Mouse (Mus musculus) lung, adult 2 months (tissue): ENCODE measurements at regions not wholly inside any gene's neighbourhood (a gene's known extent, or its start where the extent isn't known, plus 50 kb on each side); places are given as distances from the start of the nearest gene placed in this dataset.

ENCODE experiments used
- CTCF ChIP-seq: fragments of 200-500 bp; IDR thresholded peaks from 2 replicates; pipeline ENCODE4 v1.5.1; 2011; ENCODE audit warnings: mild to moderate bottlenecking, low read length, control low read depth; ENCODE audit not compliant: insufficient read depth
- POLR2A ChIP-seq: fragments of 200-500 bp; IDR thresholded peaks from 2 replicates; pipeline ENCODE4 v1.6.1; 2011; ENCODE audit warnings: low read depth, mild to moderate bottlenecking, control low read depth, low read length, borderline replicate concordance; ENCODE audit errors: extremely low read depth

- TF ChIP-seq POLR2A (no peak), CTCF (no peak)
These were observed 659.9 kb upstream of the Rag2 start for GRCm38 (mm10) chr2:100964584-100964983.
